Mouse (Mus musculus) adrenal gland, adult 2 months (tissue): ENCODE results near the gene Spdef. TPM values are rescaled to one million over a fixed set of nuclear protein-coding genes. Genes with fewer than 3 reads are reported as not detected.

Experiments
- DNase-seq: peaks from one replicate; pipeline ENCODE4 v3.0.0; 2021
- polyA plus RNA-seq: library from polyadenylated mRNA; depleted of rRNA; stranded (reverse); fragments of >200 nt; gene quantifications from 2 replicates; pipeline ENCODE4 v1.2.3, GENCODE M21; 2012; rRNA removed
- total RNA-seq, 2 experiments: library from RNA; stranded (reverse); gene quantifications; 2 replicates each; pipeline ENCODE4 v1.2.3; 2021

The Spdef gene
- total and polyA plus RNA-seq, 3 experiments = 0.11 to 0.28 TPM; not detected in 1

GRCm38 (mm10) chr17:27678924-27679813 is 49.6 kb downstream of the Spdef start:
- DNase-seq = no peak

- DNase-seq = no peak
Measured at GRCm38 (mm10) chr17:27677756-27678155, 51.0 kb downstream of the Spdef start.

DNA sequence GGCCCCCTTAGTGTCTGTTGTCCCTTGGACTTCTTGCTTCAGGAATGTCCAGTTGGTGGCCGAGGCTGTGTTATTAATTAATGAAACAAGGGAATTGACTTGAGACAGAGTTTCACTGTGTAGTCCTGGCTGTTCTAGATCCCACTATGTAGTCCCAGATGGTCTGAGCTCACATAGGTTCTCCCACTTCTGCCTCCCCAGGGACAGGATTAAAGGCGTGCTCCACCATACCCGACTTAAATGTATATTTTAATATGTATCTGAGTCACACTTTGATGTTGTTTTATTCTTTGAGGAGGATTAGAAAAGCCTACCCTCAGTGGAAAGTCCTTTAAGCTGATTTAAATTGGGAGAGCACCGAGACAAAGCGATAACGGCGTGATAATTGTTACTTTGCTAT is 52.5 kb downstream of the Spdef start:
- no peak for DNase-seq

DNA sequence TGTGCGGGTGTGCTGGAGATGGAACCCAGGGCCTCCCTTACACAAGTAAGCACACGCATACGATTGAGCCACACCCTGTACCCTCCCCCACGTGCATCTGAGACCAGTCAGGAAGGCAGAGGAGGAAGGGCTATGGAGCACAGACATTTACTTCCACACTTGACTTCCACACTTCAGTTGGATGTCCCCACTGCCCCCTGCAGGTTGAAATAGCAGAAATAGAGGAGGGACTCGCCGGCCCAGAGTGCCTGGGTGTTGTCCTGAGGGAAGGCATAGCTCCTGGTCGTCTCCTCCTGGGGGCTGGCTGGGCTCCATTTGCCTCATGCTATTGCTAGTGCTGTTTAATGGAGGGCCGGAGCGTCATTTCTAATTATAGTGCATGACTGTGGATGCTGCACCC is 53.3 kb downstream of the Spdef start:
- no peak for DNase-seq

DNA sequence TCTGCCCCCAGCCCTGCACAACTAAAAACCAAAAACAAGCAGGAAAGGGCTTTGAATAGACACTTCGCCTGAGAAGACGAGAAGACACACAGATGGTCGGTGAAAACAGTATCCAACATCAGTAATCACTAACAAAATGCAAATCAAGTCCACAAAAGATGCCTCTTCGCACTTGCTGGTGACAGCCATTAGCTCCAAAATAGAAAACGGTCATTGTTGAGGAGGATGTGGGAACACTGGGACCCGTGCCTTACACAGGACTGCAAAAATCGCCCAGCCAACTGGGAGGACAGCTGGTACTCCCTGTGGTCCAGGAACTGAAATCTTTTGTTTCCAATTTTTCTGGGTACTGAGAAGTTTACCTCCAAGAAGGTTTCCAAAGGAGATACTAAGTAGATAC is 54.8 kb downstream of the Spdef start:
- no peak for DNase-seq

DNA sequence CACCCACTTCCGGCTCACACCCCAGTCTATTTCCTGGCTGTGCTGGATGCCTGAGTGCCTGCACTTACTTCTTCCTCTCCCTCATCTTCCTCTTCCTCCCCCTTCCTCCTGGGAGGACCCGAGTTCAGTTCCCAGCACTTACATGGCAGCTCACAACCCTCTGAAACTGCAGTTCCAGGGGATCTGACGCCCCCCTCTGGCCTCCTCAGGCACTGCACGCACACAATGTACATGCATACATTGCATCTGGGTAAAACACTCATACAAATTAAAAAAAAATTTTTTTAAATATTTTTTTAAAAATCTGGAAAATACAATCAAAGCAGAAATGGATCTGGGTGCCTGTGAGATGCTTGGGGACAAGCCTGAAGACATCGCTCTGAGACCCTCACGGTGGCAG is 57.0 kb downstream of the Spdef start:
- DNase-seq = no peak

Other genes starting within 250 kb of the Spdef start
- gene Grm4, start 207.6 kb downstream of the Spdef start, total RNA-seq = 1 to 10 TPM; 5.5 to 9.0 TPM
- 0.08 and 0.31 TPM in 2 replicates for gene Grm4, start 207.6 kb downstream of the Spdef start, polyA plus RNA-seq
- 10 to 100 TPM; 12.2 to 26.8 TPM for gene Hmga1, start 172.5 kb downstream of the Spdef start, total RNA-seq
- gene Hmga1, start 172.5 kb downstream of the Spdef start, polyA plus RNA-seq = 38.9 and 44.2 TPM in 2 replicates
- 10 to 100 TPM; 28.0 to 35.9 TPM for gene AI413582, start 163.2 kb downstream of the Spdef start, total RNA-seq
- gene AI413582, start 163.2 kb downstream of the Spdef start, polyA plus RNA-seq = 64.8 and 65.5 TPM in 2 replicates
- gene Nudt3, start 105.5 kb downstream of the Spdef start, total RNA-seq = 100 to 1,000 TPM; 152 to 217 TPM
- 114 and 124 TPM in 2 replicates for gene Nudt3, start 105.5 kb downstream of the Spdef start, polyA plus RNA-seq
- not detected for gene RPS10-NUDT3, start 93.7 kb downstream of the Spdef start, total RNA-seq
- not detected in 2 replicates for gene RPS10-NUDT3, start 93.7 kb downstream of the Spdef start, polyA plus RNA-seq
- 1,000 to 10,000 TPM; 1,036 to 1,116 TPM for gene Rps10, start 92.3 kb downstream of the Spdef start, total RNA-seq
- gene Rps10, start 92.3 kb downstream of the Spdef start, polyA plus RNA-seq = 886 and 939 TPM in 2 replicates
- gene Pacsin1, start 73.4 kb downstream of the Spdef start, total RNA-seq = 1 to 10 TPM; 2.5 to 5.6 TPM
- gene Pacsin1, start 73.4 kb downstream of the Spdef start, polyA plus RNA-seq = 3.0 and 3.8 TPM in 2 replicates
- 100 to 1,000 TPM; 159 to 164 TPM for gene D17Wsu92e, start 91.7 kb upstream of the Spdef start, total RNA-seq
- gene D17Wsu92e, start 91.7 kb upstream of the Spdef start, polyA plus RNA-seq = 113 and 145 TPM in 2 replicates
- 10 to 100 TPM; 74.5 to 79.8 TPM for gene Snrpc, start 109.2 kb upstream of the Spdef start, total RNA-seq
- gene Snrpc, start 109.2 kb upstream of the Spdef start, polyA plus RNA-seq = 180 and 188 TPM in 2 replicates
- gene Uhrf1bp1, start 127.5 kb upstream of the Spdef start, total RNA-seq = 10 to 100 TPM; 25.2 to 38.7 TPM
- 14.1 and 15.0 TPM in 2 replicates for gene Uhrf1bp1, start 127.5 kb upstream of the Spdef start, polyA plus RNA-seq
- 10 to 100 TPM; 23.5 to 24.9 TPM for gene Anks1, start 180.4 kb upstream of the Spdef start, total RNA-seq
- 41.3 and 44.8 TPM in 2 replicates for gene Anks1, start 180.4 kb upstream of the Spdef start, polyA plus RNA-seq
- 10 to 100 TPM; 17.7 to 30.9 TPM for gene Taf11, start 180.9 kb upstream of the Spdef start, total RNA-seq
- gene Taf11, start 180.9 kb upstream of the Spdef start, polyA plus RNA-seq = 7.4 and 8.3 TPM in 2 replicates